Mouse (Mus musculus) heart, embryonic 12.5 days (tissue): ENCODE data around the gene Plscr3. TPM values are rescaled to one million over a fixed set of nuclear protein-coding genes. Genes with fewer than 3 reads are reported as not detected.
A peak's percentile ranks its signal among the peaks of the same experiment; 100 is the strongest.

Experiments
- ATAC-seq: fragments of 200-750 bp; cut with Nextera tagmentation; 2 replicates; pipeline ENCODE4 v1.8.0; 2017; ENCODE audit warnings: moderate TSS enrichment, moderate library complexity; ENCODE audit not compliant: insufficient number of reproducible peaks, low FRiP score
- H3K27ac ChIP-seq: fragments of 300-500 bp; sonication (generic); 2 replicates; pipeline ENCODE4 v1.5.1; 2016; ENCODE audit warnings: mild to moderate bottlenecking, moderate library complexity; ENCODE audit not compliant: poor library complexity, severe bottlenecking
- H3K27me3 ChIP-seq: fragments of 300-500 bp; sonication (generic); replicated peaks from 2 replicates; pipeline ENCODE4 v1.6.1; 2016; ENCODE audit warnings: mild to moderate bottlenecking, moderate library complexity
- H3K36me3 ChIP-seq: fragments of 300-500 bp; sonication (generic); 2 replicates; pipeline ENCODE4 v1.6.1; 2016; ENCODE audit warnings: mild to moderate bottlenecking, moderate library complexity
- H3K4me1 ChIP-seq: fragments of 300-500 bp; sonication (generic); replicated peaks from 2 replicates; pipeline ENCODE4 v1.6.1; 2016; ENCODE audit warnings: mild to moderate bottlenecking
- H3K4me2 ChIP-seq: fragments of 300-500 bp; sonication (generic); 2 replicates; pipeline ENCODE4 v1.6.1; 2016; ENCODE audit warnings: mild to moderate bottlenecking, moderate library complexity
- H3K4me3 ChIP-seq: fragments of 300-500 bp; sonication (generic); 2 replicates; pipeline ENCODE4 v1.5.1; 2016; ENCODE audit warnings: mild to moderate bottlenecking
- H3K9ac ChIP-seq: fragments of 300-500 bp; sonication (generic); 2 replicates; pipeline ENCODE4 v1.6.1; 2016; ENCODE audit warnings: mild to moderate bottlenecking, moderate library complexity
- H3K9me3 ChIP-seq: fragments of 300-500 bp; sonication (generic); replicated peaks from 2 replicates; pipeline ENCODE4 v1.6.1; 2016; ENCODE audit warnings: mild to moderate bottlenecking, moderate library complexity
- WGBS: fragments of 180-500 bp; shearing (Covaris S2); methylation state at CpG from one replicate; pipeline ENCODE4 v1.1.7; 2016; 5-methylcytosine and 5-hydroxymethylcytosine counted together
- polyA plus RNA-seq: library from polyadenylated mRNA; unstranded; fragments of >200 nt; fragmentation: Nextera tagmentation; extraction: Ambion mirVana; gene quantifications from 2 replicates; pipeline ENCODE4 v1.2.1, GENCODE M21; 2016

Plscr3 gene
- polyA plus RNA-seq, 1 experiment from 2014 or later, result 82.3 TPM

- 0 out of 2 replicates have a peak, but pooled peaks cover 3% of the 10 kb centered on the region for H3K9me3 ChIP-seq
- peak within 1 kb of the TSS; percentile 53 for H3K9ac ChIP-seq
- peaks cover 43% of the 10 kb centered on the region for H3K4me1 ChIP-seq
- WGBS, result 7% methylated on average over 29 of the region's 29 CpGs
- ATAC-seq, result no peak
- H3K4me3 ChIP-seq, result peak within 1 kb of the TSS; percentile 62
- H3K4me2 ChIP-seq, result peak within 1 kb of the TSS; percentile 89
- H3K36me3 ChIP-seq, result no peaks in the 10 kb centered on the region
- H3K27me3 ChIP-seq, result peaks cover 38% of the 10 kb centered on the region
- no peak within 1 kb of the TSS for H3K27ac ChIP-seq
These were observed 40.9 kb upstream of the Plscr3 start, which contains the start of gene Tmem102 for GRCm38 (mm10) chr11:69804972-69805909. Gene Tmem102 (minus strand): TSS chr11:69805624.

DNA sequence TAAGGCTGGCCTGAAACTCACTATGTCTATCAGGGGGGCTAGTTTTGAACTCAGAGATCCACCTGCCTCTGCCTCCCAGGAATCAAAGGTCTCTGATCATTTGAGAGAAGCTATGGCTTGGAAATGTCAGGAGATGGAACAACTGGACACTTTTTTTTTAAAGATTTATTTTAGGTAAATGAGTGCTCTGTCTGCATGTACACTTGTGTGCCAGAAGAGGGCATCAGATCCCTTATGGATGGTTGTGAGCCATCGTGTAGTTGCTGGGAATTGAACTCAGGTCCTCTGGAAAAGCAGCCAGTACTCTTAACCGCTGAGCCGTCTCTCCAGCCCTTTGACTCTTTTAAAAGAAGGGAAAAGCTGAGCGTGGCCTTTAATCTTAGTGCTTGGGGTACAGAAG lies 39.8 kb upstream of the Plscr3 start:
- H3K9me3 ChIP-seq, result 0 out of 2 replicates have a peak, but pooled peaks cover 3% of the 10 kb centered on the region
- 77% methylated on average over 4 of the region's 4 CpGs for WGBS
- no peaks in the 10 kb centered on the region for H3K36me3 ChIP-seq
- no peak overlapping the region for H3K4me2 ChIP-seq
- peaks cover 31% of the 10 kb centered on the region for H3K4me1 ChIP-seq
- H3K27me3 ChIP-seq, result peaks cover 27% of the 10 kb centered on the region
- no peak overlapping the region for H3K27ac ChIP-seq
- no peak overlapping the region for H3K9ac ChIP-seq
- ATAC-seq, result no peak
- no peak overlapping the region for H3K4me3 ChIP-seq

GRCm38 (mm10) chr11:69807641-69808040 lies 38.5 kb upstream of the Plscr3 start:
- Histone ChIP-seq H3K4me2 (no peak overlapping the region), H3K36me3 (no peaks in the 10 kb centered on the region), H3K9me3 (0 out of 2 replicates have a peak, but pooled peaks cover 3% of the 10 kb centered on the region), H3K9ac (no peak overlapping the region), H3K27ac (no peak overlapping the region), H3K27me3 (peaks cover 16% of the 10 kb centered on the region), H3K4me1 (peaks cover 20% of the 10 kb centered on the region), H3K4me3 (no peak overlapping the region)
- no peak for ATAC-seq
- 68% methylated on average over 2 of the region's 2 CpGs for WGBS

GRCm38 (mm10) chr11:69810280-69810679 lies 35.9 kb upstream of the Plscr3 start:
- H3K4me3 ChIP-seq, result no peak overlapping the region
- no peaks in the 10 kb centered on the region for H3K4me1 ChIP-seq
- H3K27me3 ChIP-seq, result peaks cover 12% of the 10 kb centered on the region
- no peak overlapping the region for H3K9ac ChIP-seq
- 0 out of 2 replicates have a peak, but pooled peaks cover 3% of the 10 kb centered on the region for H3K9me3 ChIP-seq
- H3K4me2 ChIP-seq, result no peak overlapping the region
- no peaks in the 10 kb centered on the region for H3K36me3 ChIP-seq
- no peak overlapping the region for H3K27ac ChIP-seq
- no peak for ATAC-seq

GRCm38 (mm10) chr11:69815155-69815554 lies 31.0 kb upstream of the Plscr3 start, which contains the start of gene Gm39566:
Gene Gm39566 (minus strand): TSS chr11:69815298.
- Histone ChIP-seq H3K4me1 (no peaks in the 10 kb centered on the region), H3K4me3 (no peak within 1 kb of the TSS), H3K9me3 (no peaks in the 10 kb centered on the region; the same call in 1 of the 2 replicates), H3K27ac (no peak within 1 kb of the TSS), H3K9ac (no peak within 1 kb of the TSS), H3K4me2 (no peak within 1 kb of the TSS), H3K27me3 (0 out of 2 replicates have a peak, but pooled peaks cover 3% of the 10 kb centered on the region), H3K36me3 (no peaks in the 10 kb centered on the region)
- 55% methylated on average over 10 of the region's 10 CpGs for WGBS
- ATAC-seq, result no peak

- Histone ChIP-seq H3K9ac (no peak overlapping the region), H3K27ac (no peak overlapping the region), H3K4me3 (no peak overlapping the region), H3K4me2 (no peak overlapping the region), H3K36me3 (no peaks in the 10 kb centered on the region), H3K27me3 (0 out of 2 replicates have a peak, but pooled peaks cover 6% of the 10 kb centered on the region), H3K4me1 (no peaks in the 10 kb centered on the region), H3K9me3 (no peaks in the 10 kb centered on the region; the same call in 1 of the 2 replicates)
- WGBS, result 89% methylated on average over 12 of the region's 12 CpGs
- ATAC-seq, result no peak
These were observed 29.7 kb upstream of the Plscr3 start for GRCm38 (mm10) chr11:69816520-69816919.

- H3K9me3 ChIP-seq, result no peaks in the 10 kb centered on the region; the same call in 1 of the 2 replicates
- no peaks in the 10 kb centered on the region for H3K4me1 ChIP-seq
- no peak within 1 kb of the TSS for H3K27ac ChIP-seq
- no peak within 1 kb of the TSS for H3K4me2 ChIP-seq
- H3K27me3 ChIP-seq, result 0 out of 2 replicates have a peak, but pooled peaks cover 6% of the 10 kb centered on the region
- H3K4me3 ChIP-seq, result no peak within 1 kb of the TSS
- H3K36me3 ChIP-seq, result no peaks in the 10 kb centered on the region
- 66% methylated on average over 2 of the region's 2 CpGs for whole genome bisulfite sequencing
- H3K9ac ChIP-seq, result no peak within 1 kb of the TSS
- ATAC-seq, result no peak
These were observed 27.8 kb upstream of the Plscr3 start, which contains the start of gene Spem2 for GRCm38 (mm10) chr11:69818365-69818764. Gene Spem2 (minus strand): TSS chr11:69818465.

- WGBS, result 86% methylated on average over 8 of the region's 8 CpGs
- H3K36me3 ChIP-seq, result no peaks in the 10 kb centered on the region
- H3K27ac ChIP-seq, result no peak overlapping the region
- H3K27me3 ChIP-seq, result 0 out of 2 replicates have a peak, but pooled peaks cover 6% of the 10 kb centered on the region
- H3K9ac ChIP-seq, result no peak overlapping the region
- H3K4me3 ChIP-seq, result no peak overlapping the region
- no peaks in the 10 kb centered on the region for H3K4me1 ChIP-seq
- no peak for ATAC-seq
- H3K4me2 ChIP-seq, result no peak overlapping the region
- no peaks in the 10 kb centered on the region; the same call in 1 of the 2 replicates for H3K9me3 ChIP-seq
These were observed 27.3 kb upstream of the Plscr3 start for GRCm38 (mm10) chr11:69818871-69819270.

GRCm38 (mm10) chr11:69822080-69822479 lies 24.1 kb upstream of the Plscr3 start, which contains the start of gene Spem1:
Gene Spem1 (minus strand): TSS chr11:69822180.
- Histone ChIP-seq H3K27ac (no peak within 1 kb of the TSS), H3K27me3 (0 out of 2 replicates have a peak, but pooled peaks cover 3% of the 10 kb centered on the region), H3K9ac (no peak within 1 kb of the TSS), H3K36me3 (peaks cover 21% of the 10 kb centered on the region), H3K9me3 (no peaks in the 10 kb centered on the region; the same call in 1 of the 2 replicates), H3K4me2 (no peak within 1 kb of the TSS), H3K4me3 (no peak within 1 kb of the TSS), H3K4me1 (no peaks in the 10 kb centered on the region)
- 88% methylated on average over 3 of the region's 3 CpGs for WGBS
- no peak for ATAC-seq

DNA sequence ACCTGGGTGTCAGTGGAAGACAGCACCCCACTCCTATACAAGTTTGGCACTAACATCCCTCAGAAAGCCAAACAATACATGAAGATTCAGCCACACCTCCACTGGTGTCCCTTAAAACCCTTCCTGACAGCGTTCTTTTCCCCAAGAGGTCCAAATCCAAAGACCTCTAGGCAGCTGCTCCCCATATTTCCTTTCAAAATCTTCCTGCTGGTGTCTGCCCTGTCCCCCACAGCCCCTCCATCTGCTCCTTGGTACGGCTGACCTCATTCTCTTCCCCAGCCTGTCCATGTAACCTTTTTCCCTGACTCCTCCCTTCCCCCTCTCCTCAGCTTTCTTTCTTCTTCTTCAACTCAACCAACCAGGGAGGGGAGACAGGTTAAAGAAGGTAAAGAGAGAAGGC lies 22.7 kb upstream of the Plscr3 start:
- Histone ChIP-seq H3K9ac (no peak overlapping the region), H3K27me3 (0 out of 2 replicates have a peak, but pooled peaks cover 3% of the 10 kb centered on the region), H3K36me3 (peaks cover 35% of the 10 kb centered on the region), H3K4me1 (no peaks in the 10 kb centered on the region), H3K4me2 (no peak overlapping the region), H3K9me3 (no peaks in the 10 kb centered on the region), H3K4me3 (no peak overlapping the region), H3K27ac (no peak overlapping the region)
- ATAC-seq, result no peak
- WGBS, result 54% methylated on average over 2 of the region's 2 CpGs

DNA sequence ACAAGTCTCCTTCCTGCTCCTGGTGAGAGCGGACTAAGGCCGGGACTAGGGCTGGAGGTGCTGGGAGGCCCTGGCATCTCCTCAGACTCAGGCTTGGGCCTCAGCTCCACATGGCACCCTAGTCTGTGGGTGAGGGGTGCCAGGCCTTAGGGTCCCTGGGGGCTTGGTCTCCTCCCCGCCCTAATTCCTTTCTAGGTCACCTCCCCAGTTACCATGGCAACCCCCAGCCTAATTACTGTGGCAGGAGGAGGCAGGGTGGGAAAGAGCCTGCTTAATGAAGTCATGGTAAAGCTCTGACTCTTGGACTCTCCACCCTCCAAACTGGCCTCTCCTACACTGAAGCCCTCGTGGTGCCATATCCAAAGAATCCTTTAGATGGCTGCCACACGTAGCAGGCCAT lies 17.3 kb upstream of the Plscr3 start:
- Histone ChIP-seq H3K9ac (no peak overlapping the region), H3K4me2 (no peak overlapping the region), H3K27me3 (peaks cover 21% of the 10 kb centered on the region), H3K27ac (no peak overlapping the region), H3K4me1 (peaks cover 3% of the 10 kb centered on the region; the same call in 1 of the 2 replicates), H3K9me3 (no peaks in the 10 kb centered on the region), H3K36me3 (peaks cover 35% of the 10 kb centered on the region), H3K4me3 (no peak overlapping the region)
- ATAC-seq, result peak; percentile 52
- WGBS, result 74% methylated on average over 5 of the region's 5 CpGs
